Comparison of ENCODE assay signal across 15 mouse cellular contexts in the genomic region with DNA sequence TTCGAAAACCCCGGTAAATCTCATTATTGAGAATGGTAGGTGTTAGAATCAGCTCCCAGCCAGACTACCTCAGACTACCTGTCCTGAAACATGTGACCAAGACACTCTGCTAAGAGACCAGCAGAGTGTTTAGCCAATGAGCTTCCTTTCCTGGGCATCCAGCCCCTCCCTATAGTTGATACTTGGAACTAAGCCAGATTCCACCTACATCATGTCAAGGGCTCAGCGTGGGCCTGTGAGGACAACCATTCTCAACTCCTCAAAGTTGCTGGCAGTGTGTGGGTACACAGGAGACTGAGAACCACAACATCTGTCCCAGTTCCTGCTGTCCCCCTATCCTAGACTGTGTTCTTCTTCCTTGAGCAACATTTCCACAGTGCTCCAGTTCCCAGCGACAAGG. TPM values are rescaled to one million over a fixed set of nuclear protein-coding genes. Genes with fewer than 3 reads are reported as not detected.
DNase-seq lines count a peak whose midpoint lies in the region; ATAC-seq lines count a peak whose summit lies in the region.
"Had no signal": no experiment of that assay in that cellular context is flagged by ENCODE, and none has a peak within 500 bp of the region (broad histone marks: within the 10 kb centered on the region; RNA-seq: fewer than 3 reads in every experiment).

No protein-coding gene starts in this region.

- H3K27me3 ChIP-seq in forebrain, embryonic 11.5 days (ENCODE audit: control insufficient read depth, insufficient read depth, low read length), result no peaks in the 10 kb centered on the region
- H3K27me3 ChIP-seq in forebrain, embryonic 15.5 days, result no peaks in the 10 kb centered on the region
- no peaks in the 10 kb centered on the region for H3K27me3 ChIP-seq in intestine, embryonic 16.5 days (replicated peaks; ENCODE audit: control insufficient read depth, insufficient read depth, low read length)
- H3K27me3 ChIP-seq: midbrain, embryonic 12.5 days had no signal

- no peak overlapping the region for H3K4me2 ChIP-seq in forebrain, embryonic 11.5 days (ENCODE audit: low read depth, low read length, severe bottlenecking)
- H3K4me2 ChIP-seq in forebrain, embryonic 15.5 days (replicated peaks), result no peak overlapping the region
- H3K4me2 ChIP-seq in intestine, embryonic 16.5 days (ENCODE audit: low read depth, low read length), result no peak overlapping the region
- H3K4me2 ChIP-seq: midbrain, embryonic 12.5 days had no signal

- no peak overlapping the region for H3K4me3 ChIP-seq in forebrain, embryonic 11.5 days (ENCODE audit: low read depth, low read length)
- H3K4me3 ChIP-seq in forebrain, embryonic 15.5 days, result no peak overlapping the region
- no peak overlapping the region for H3K4me3 ChIP-seq in intestine, embryonic 16.5 days (ENCODE audit: low read length)
- H3K4me3 ChIP-seq: erythroblast, embryonic 14.5 days; midbrain, embryonic 12.5 days had no signal

- H3K4me1 ChIP-seq in forebrain, embryonic 11.5 days (replicated peaks; ENCODE audit: control insufficient read depth, insufficient read depth, low read length), result no peaks in the 10 kb centered on the region
- H3K4me1 ChIP-seq in forebrain, embryonic 15.5 days, result no peaks in the 10 kb centered on the region
- H3K4me1 ChIP-seq in intestine, embryonic 16.5 days (ENCODE audit: control insufficient read depth, insufficient read depth, low read length), result no peaks in the 10 kb centered on the region

- 0 out of 2 replicates have a peak, but pooled peaks have one; percentile 26 for ATAC-seq in forebrain, embryonic 11.5 days (replicated peaks; ENCODE audit: low FRiP score)
- ATAC-seq in forebrain, embryonic 15.5 days (replicated peaks), result no peak
- ATAC-seq in intestine, embryonic 16.5 days, result peak; percentile 77
- no peak for ATAC-seq in granulocyte monocyte progenitor cell, adult 5-6 weeks (replicated peaks; ENCODE audit: poor library complexity, severe bottlenecking)
- ATAC-seq: activated CD4-positive, CD25-positive, alpha-beta regulatory T cell, adult 4 months; liver, postnatal 0 days had no signal

- H3K36me3 ChIP-seq in forebrain, embryonic 11.5 days (ENCODE audit: control insufficient read depth, insufficient read depth, low read length), result no peaks in the 10 kb centered on the region
- no peaks in the 10 kb centered on the region for H3K36me3 ChIP-seq in forebrain, embryonic 15.5 days
- no peaks in the 10 kb centered on the region for H3K36me3 ChIP-seq in intestine, embryonic 16.5 days (ENCODE audit: control insufficient read depth, insufficient read depth, low read length)
- H3K36me3 ChIP-seq: midbrain, embryonic 12.5 days had no signal

- DNase-seq in forebrain, embryonic 11.5 days (ENCODE audit: low spot score), result no peak
- DNase-seq in lung, adult 18-20 months, result peak; percentile 20 to 53
- no peak for DNase-seq in lung, postnatal 14 days
- peak; percentile 71 for DNase-seq in ES-CJ7 (ENCODE audit: low read depth, low spot score)
- no peak for DNase-seq in cerebellum, postnatal 4 days (ENCODE audit: low spot score in 2 of 2)
- DNase-seq: cerebellum, adult 11-12 months; kidney, postnatal 14 days; liver, postnatal 0 days; thymus, adult 18-20 months had no signal

- no peak overlapping the region for H3K9ac ChIP-seq in forebrain, embryonic 11.5 days (ENCODE audit: low read length)
- no peak overlapping the region for H3K9ac ChIP-seq in forebrain, embryonic 15.5 days (replicated peaks)
- H3K9ac ChIP-seq in intestine, embryonic 16.5 days (ENCODE audit: low read depth, low read length), result no peak overlapping the region
- H3K9ac ChIP-seq: liver, postnatal 0 days; midbrain, embryonic 12.5 days had no signal

- H3K9me3 ChIP-seq in forebrain, embryonic 11.5 days (ENCODE audit: control insufficient read depth, low read length), result no peaks in the 10 kb centered on the region
- H3K9me3 ChIP-seq in forebrain, embryonic 15.5 days, result no peaks in the 10 kb centered on the region
- H3K9me3 ChIP-seq in intestine, embryonic 16.5 days (ENCODE audit: control insufficient read depth, low read length), result no peaks in the 10 kb centered on the region
- H3K9me3 ChIP-seq: midbrain, embryonic 12.5 days had no signal

- no peak overlapping the region for H3K27ac ChIP-seq in forebrain, embryonic 11.5 days (ENCODE audit: low read depth, low read length)
- H3K27ac ChIP-seq in forebrain, embryonic 15.5 days (replicated peaks), result no peak overlapping the region
- no peak overlapping the region for H3K27ac ChIP-seq in intestine, embryonic 16.5 days (ENCODE audit: low read length)
- H3K27ac ChIP-seq: midbrain, embryonic 12.5 days had no signal

- WGBS in forebrain, embryonic 11.5 days, result 80% methylated on average over 4 of the region's 4 CpGs
- 71% methylated on average over 4 of the region's 4 CpGs for whole genome bisulfite sequencing in forebrain, embryonic 15.5 days
- 68% methylated on average over 4 of the region's 4 CpGs for WGBS in intestine, embryonic 16.5 days

RNA-seq across cellular contexts. Expression of gene Tead4, which starts 45.3 kb away (rescaled TPM):
- polyA plus RNA-seq in forebrain, embryonic 11.5 days (2014; fragmentation: Nextera tagmentation; extraction: Ambion mirVana), result 1.1 TPM in 2 replicates
- 0.38 and 0.51 TPM in 2 replicates for polyA plus RNA-seq in forebrain, embryonic 15.5 days (2015; fragmentation: Nextera tagmentation; extraction: Ambion mirVana)
- 2.1 and 2.3 TPM in 2 replicates for polyA plus RNA-seq in intestine, embryonic 16.5 days (2015; fragmentation: Nextera tagmentation; extraction: Ambion mirVana)
- not detected in 2 replicates for total RNA-seq in granulocyte monocyte progenitor cell, adult 5-6 weeks (2014; fragmentation: Nextera tagmentation)
- not detected in 2 replicates for total RNA-seq in granulocyte monocyte progenitor cell, adult 5-6 weeks (2017)
- polyA plus RNA-seq: activated CD4-positive, CD25-positive, alpha-beta regulatory T cell, adult 4 months; erythroblast, embryonic 14.5 days had no signal

Comparison
In these comparisons a context has a peak if more than half of its experiments do, and no peak if none do; other contexts are left out.
1. ATAC-seq: peak in forebrain, embryonic 11.5 days (single experiment) and intestine, embryonic 16.5 days (single experiment); none in forebrain, embryonic 15.5 days (single experiment) and granulocyte monocyte progenitor cell, adult 5-6 weeks (single experiment).
2. DNase-seq: peak in lung, adult 18-20 months (2 of 2) and ES-CJ7 (single experiment); none in forebrain, embryonic 11.5 days (single experiment), lung, postnatal 14 days (single experiment) and cerebellum, postnatal 4 days (0 of 2).